Mouse (Mus musculus) liver, postnatal 0 days (tissue): Measurements from ENCODE around the gene Jph4.

Source experiments
- CTCF ChIP-seq: sonication (generic); IDR thresholded peaks from 2 replicates; pipeline ENCODE4 v1.5.1; 2016; ENCODE audit warnings: antibody characterized with exemption, low read depth
- EP300 ChIP-seq: IDR thresholded peaks from 2 replicates; pipeline ENCODE4 v1.6.1; 2016; ENCODE audit warnings: antibody characterized with exemption, low read depth, mild to moderate bottlenecking

- no peak for TF ChIP-seq EP300
- TF ChIP-seq CTCF = no peak
These were observed 18.9 kb upstream of the Jph4 start for GRCm38 (mm10) chr14:55135676-55136075.
